Mouse (Mus musculus): ENCODE data around the gene Prom2. TPM values are rescaled to one million over a fixed set of nuclear protein-coding genes. Genes with fewer than 3 reads are reported as not detected.

Gene Prom2
- total and polyA plus RNA-seq, 2 experiments: 5.9 TPM; not detected in 1

DNA sequence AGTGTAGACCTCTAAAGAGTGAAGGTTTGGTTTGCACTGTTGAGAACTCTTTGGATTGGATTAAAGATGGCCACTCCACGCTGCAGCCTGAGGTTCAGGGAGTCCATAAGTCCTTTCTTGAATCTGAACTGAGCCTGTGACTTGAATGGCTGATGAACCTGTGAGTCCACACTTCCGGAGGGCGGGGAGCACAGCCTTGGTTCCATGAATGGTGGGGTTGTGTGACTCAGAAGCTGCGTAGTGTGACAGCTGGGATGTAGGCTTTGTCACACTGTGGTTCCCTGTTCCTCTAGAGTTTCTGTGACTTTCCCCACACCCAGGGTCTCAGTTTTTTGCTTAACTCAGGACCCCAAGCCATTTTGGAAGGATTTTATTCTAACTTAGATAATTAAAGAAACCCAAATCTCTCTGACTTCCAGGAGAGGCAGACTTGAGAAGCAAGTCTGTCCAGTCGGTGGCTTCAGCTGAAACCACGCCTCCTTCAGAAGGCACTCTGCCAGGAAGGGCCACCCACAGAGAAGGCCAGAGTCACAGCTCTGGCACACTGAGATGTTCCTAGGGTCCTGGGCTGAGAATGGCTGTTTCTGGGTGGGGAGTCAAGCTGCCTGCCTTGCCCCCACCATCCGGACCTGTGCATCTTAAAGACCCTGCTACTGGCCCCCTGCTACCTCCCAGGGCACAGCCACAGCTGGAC lies 33.2 kb downstream of the Prom2 start:
- TF ChIP-seq POLR2A (IDR thresholded peaks at IDR 0.05; ENCODE audit: extremely low read depth, insufficient read depth, low read length) (no peak), CTCF (IDR thresholded peaks at IDR 0.05; ENCODE audit: low read depth, low read length) (no peak)
- Histone ChIP-seq H3K36me3 (ENCODE audit: control insufficient read depth, insufficient read depth, low read length) (no peaks in the 10 kb centered on the region), H3K4me1 (ENCODE audit: control insufficient read depth, insufficient read depth, low read length) (peaks cover 6% of the 10 kb centered on the region), H3K27ac (replicated peaks; ENCODE audit: insufficient read depth, low read depth, low read length) (no peak overlapping the region), H3K9ac (ENCODE audit: low read depth, low read length) (no peak overlapping the region), H3K79me2 (ENCODE audit: control insufficient read depth, insufficient read depth, low read length) (no peaks in the 10 kb centered on the region), H3K4me3 (ENCODE audit: insufficient read depth, low read depth, low read length) (no peak overlapping the region), H3K27me3 (ENCODE audit: control insufficient read depth, insufficient read depth, low read length) (no peaks in the 10 kb centered on the region)
- WGBS: 68% methylated on average over 7 of the region's 7 CpGs
- DNase-seq (ENCODE audit: extremely low read depth, low read depth, low spot score): no peak

DNA sequence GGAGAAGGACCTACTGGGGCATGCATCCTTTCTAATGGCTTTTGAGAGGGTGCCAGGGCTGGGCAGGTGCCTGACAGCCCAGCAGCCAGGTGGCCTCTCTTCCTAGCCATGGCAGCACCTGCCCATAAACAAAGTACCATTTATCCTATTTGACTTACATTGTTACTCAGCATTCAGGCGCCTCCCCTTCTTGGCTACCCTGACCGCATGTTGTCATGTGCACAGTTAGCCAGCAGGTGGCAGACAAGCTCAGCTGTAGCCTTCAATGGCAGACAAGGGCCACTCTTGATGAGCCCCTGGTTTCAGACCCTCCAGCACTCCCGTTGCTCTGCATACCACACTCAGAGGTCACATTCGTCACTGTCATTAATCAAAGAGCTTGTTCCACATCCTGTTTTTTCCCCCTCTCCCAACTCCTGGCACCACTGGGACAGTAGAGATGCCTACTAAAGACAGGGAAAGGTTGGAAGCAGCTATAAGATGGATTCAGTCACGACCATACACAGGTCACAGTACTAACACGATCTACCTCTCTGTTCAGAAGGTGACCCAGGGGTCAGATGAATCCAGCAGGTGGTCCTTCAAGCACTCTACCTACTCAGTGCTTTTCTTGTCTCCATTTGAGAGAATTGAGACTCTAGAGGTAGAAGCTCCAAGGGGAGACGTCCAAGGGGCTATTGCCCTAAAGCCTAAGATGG lies 34.0 kb downstream of the Prom2 start:
- H3K27me3 ChIP-seq (ENCODE audit: control insufficient read depth, insufficient read depth, low read length): no peaks in the 10 kb centered on the region
- no peak overlapping the region for H3K27ac ChIP-seq (replicated peaks; ENCODE audit: insufficient read depth, low read depth, low read length)
- no peaks in the 10 kb centered on the region for H3K36me3 ChIP-seq (ENCODE audit: control insufficient read depth, insufficient read depth, low read length)
- no peak overlapping the region for H3K9ac ChIP-seq (ENCODE audit: low read depth, low read length)
- DNase-seq (ENCODE audit: extremely low read depth, low read depth, low spot score): peak; percentile 48
- no peak overlapping the region for H3K4me3 ChIP-seq (ENCODE audit: insufficient read depth, low read depth, low read length)
- 30% methylated on average over 7 of the region's 7 CpGs for WGBS
- peak; percentile 98 for TF ChIP-seq CTCF (IDR thresholded peaks at IDR 0.05; ENCODE audit: low read depth, low read length)
- TF ChIP-seq POLR2A (IDR thresholded peaks at IDR 0.05; ENCODE audit: extremely low read depth, insufficient read depth, low read length): no peak
- H3K4me1 ChIP-seq (ENCODE audit: control insufficient read depth, insufficient read depth, low read length): peaks cover 6% of the 10 kb centered on the region
- no peaks in the 10 kb centered on the region for H3K79me2 ChIP-seq (ENCODE audit: control insufficient read depth, insufficient read depth, low read length)

DNA sequence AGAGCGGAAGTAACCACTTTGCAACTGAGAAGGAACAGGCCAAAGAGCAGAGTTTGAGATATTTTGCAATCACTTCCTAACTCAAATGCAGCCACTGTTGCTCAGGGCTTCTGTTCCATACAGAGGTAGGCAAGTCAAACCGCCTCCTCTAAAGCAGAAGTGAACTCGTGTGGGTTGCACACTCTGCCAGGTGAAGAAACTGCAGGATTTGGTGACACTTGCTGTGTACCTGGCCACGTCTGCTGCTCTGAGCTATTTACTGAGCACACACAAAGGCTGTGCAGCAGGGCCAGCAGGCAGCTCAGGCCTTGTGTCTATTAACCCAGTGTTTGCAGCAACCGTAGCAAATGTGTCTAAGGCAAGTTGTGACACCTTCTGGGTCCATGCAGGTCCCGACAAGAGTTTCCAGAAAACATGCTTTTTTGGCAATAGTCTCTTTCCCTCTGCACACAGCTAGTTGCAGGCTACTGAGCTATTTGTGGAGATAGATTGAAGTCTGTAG lies 35.1 kb downstream of the Prom2 start:
- Histone ChIP-seq H3K9ac (ENCODE audit: low read depth, low read length) (no peak overlapping the region), H3K36me3 (ENCODE audit: control insufficient read depth, insufficient read depth, low read length) (no peaks in the 10 kb centered on the region), H3K27ac (replicated peaks; ENCODE audit: insufficient read depth, low read depth, low read length) (no peak overlapping the region), H3K4me3 (ENCODE audit: insufficient read depth, low read depth, low read length) (no peak overlapping the region), H3K27me3 (ENCODE audit: control insufficient read depth, insufficient read depth, low read length) (no peaks in the 10 kb centered on the region), H3K4me1 (ENCODE audit: control insufficient read depth, insufficient read depth, low read length) (peaks cover 6% of the 10 kb centered on the region), H3K79me2 (ENCODE audit: control insufficient read depth, insufficient read depth, low read length) (no peaks in the 10 kb centered on the region)
- peak; percentile 75 for DNase-seq (ENCODE audit: extremely low read depth, low read depth, low spot score)
- TF ChIP-seq POLR2A (IDR thresholded peaks at IDR 0.05; ENCODE audit: extremely low read depth, insufficient read depth, low read length) (no peak), CTCF (IDR thresholded peaks at IDR 0.05; ENCODE audit: low read depth, low read length) (no peak)
- 35% methylated on average over 6 of the region's 6 CpGs for WGBS

DNA sequence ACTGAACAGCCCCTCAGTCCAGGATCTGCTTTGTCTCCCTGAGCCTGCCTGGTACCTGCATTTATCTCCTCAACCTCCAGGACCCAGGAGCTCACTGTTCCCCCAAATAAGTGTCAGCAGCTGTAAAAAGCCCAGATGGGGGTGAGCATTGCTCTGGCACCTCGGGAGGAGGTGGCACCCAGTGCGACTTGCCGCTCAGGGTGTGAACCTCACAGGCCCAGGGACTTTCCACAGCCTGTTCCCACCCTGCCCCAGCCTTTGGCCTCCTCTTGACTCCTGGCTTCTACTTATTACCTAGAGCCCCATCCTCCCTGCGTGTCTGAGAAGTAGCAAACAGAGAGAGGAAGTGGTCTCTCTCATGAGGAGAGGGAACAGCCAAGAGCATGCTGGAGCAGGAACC lies 36.1 kb downstream of the Prom2 start:
- TF ChIP-seq POLR2A (IDR thresholded peaks at IDR 0.05; ENCODE audit: extremely low read depth, insufficient read depth, low read length): no peak
- no peak for TF ChIP-seq CTCF (IDR thresholded peaks at IDR 0.05; ENCODE audit: low read depth, low read length)
- no peaks in the 10 kb centered on the region for H3K36me3 ChIP-seq (ENCODE audit: control insufficient read depth, insufficient read depth, low read length)
- DNase-seq (ENCODE audit: extremely low read depth, low read depth, low spot score): no peak
- H3K4me3 ChIP-seq (ENCODE audit: insufficient read depth, low read depth, low read length): no peak overlapping the region
- peaks cover 6% of the 10 kb centered on the region for H3K4me1 ChIP-seq (ENCODE audit: control insufficient read depth, insufficient read depth, low read length)
- H3K9ac ChIP-seq (ENCODE audit: low read depth, low read length): no peak overlapping the region
- no peaks in the 10 kb centered on the region for H3K79me2 ChIP-seq (ENCODE audit: control insufficient read depth, insufficient read depth, low read length)
- H3K27ac ChIP-seq (replicated peaks; ENCODE audit: insufficient read depth, low read depth, low read length): no peak overlapping the region
- no peaks in the 10 kb centered on the region for H3K27me3 ChIP-seq (ENCODE audit: control insufficient read depth, insufficient read depth, low read length)
- 69% methylated on average over 4 of the region's 4 CpGs for WGBS

DNA sequence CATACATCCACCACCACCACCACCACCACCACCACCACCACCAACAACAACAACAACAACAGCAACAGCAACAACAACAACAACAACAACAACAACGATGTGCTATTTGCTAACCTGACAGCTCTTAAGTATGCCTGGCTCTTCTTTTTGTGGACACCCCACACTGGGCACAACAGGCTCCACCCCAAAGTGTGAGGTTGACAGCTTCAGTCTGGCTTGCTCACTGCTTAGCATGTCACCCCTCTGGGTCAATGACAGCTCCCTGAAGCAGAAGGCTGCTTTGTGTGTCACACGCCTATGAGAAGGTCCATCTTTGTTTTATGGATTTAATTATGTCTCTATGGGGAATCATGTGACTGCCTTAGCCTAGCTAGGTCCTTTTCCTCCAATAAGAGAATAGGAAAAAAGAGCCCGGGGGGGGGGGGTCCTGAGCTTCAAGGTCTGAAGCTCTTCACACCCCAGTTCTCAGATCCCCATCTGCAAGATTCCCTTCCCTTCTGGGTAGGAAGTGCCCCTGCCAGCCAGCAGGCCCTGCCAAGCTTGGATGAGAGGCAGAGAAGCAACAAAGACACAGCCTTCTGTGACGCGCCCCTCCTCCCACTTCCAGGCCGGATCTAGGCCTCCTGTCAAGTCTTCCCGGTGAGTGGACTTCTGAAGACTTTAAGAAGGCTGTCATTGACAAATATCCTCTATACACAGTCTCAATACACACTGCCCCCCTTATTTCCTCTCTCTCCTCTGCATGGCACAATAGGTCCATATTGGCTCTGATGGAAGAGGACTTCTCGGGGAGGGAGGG lies 37.3 kb downstream of the Prom2 start:
- Histone ChIP-seq H3K27ac (replicated peaks; ENCODE audit: insufficient read depth, low read depth, low read length) (no peak overlapping the region), H3K4me3 (ENCODE audit: insufficient read depth, low read depth, low read length) (no peak overlapping the region), H3K27me3 (ENCODE audit: control insufficient read depth, insufficient read depth, low read length) (no peaks in the 10 kb centered on the region), H3K36me3 (ENCODE audit: control insufficient read depth, insufficient read depth, low read length) (no peaks in the 10 kb centered on the region), H3K9ac (ENCODE audit: low read depth, low read length) (no peak overlapping the region), H3K4me1 (ENCODE audit: control insufficient read depth, insufficient read depth, low read length) (peaks cover 6% of the 10 kb centered on the region), H3K79me2 (ENCODE audit: control insufficient read depth, insufficient read depth, low read length) (no peaks in the 10 kb centered on the region)
- TF ChIP-seq CTCF (IDR thresholded peaks at IDR 0.05; ENCODE audit: low read depth, low read length) (no peak), POLR2A (IDR thresholded peaks at IDR 0.05; ENCODE audit: extremely low read depth, insufficient read depth, low read length) (no peak)
- DNase-seq (ENCODE audit: extremely low read depth, low read depth, low spot score): no peak
- 74% methylated on average over 8 of the region's 8 CpGs for WGBS
